Mouse (Mus musculus) olfactory bulb, adult 2 months (tissue): Measurements from ENCODE around the gene Olfr316.

Experiments used
- CTCF ChIP-seq: fragments of 200-500 bp; IDR thresholded peaks from 2 replicates; pipeline ENCODE4 v1.5.1; 2012; ENCODE audit warnings: low read depth, mild to moderate bottlenecking, low read length, moderate library complexity; ENCODE audit not compliant: insufficient read depth
- POLR2A ChIP-seq: fragments of 200-500 bp; IDR thresholded peaks from 2 replicates; pipeline ENCODE4 v1.6.1; 2012; ENCODE audit warnings: mild to moderate bottlenecking, low read depth, low read length, moderate library complexity; ENCODE audit not compliant: insufficient read depth

DNA sequence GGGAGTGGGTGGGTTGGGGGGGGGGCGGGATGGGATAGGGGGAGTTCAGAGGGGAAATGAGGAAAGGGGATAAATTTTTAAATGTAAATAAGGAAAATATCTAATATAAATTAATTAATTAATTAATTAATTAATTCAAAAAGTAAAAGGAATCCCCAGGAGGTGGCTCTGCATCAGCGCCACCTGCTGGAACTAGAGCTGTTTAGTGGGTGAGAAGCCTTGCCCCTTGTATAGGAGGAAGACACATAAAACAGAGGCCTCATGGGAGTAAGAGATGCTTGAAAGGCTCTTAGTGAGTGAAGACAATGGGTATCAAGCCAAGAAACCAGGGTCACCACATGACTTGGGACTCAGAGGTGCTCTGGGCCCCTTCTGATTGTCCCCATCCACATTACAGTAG is 43.3 kb downstream of the Olfr316 start:
- TF ChIP-seq POLR2A (no peak), CTCF (no peak)
